Mouse (Mus musculus): ENCODE measurements around the gene Mrpl54. TPM values are rescaled to one million over a fixed set of nuclear protein-coding genes. Genes with fewer than 3 reads are reported as not detected.

Gene Mrpl54
- polyA plus RNA-seq, 1 experiment from 2014 or later: 142 TPM

DNA sequence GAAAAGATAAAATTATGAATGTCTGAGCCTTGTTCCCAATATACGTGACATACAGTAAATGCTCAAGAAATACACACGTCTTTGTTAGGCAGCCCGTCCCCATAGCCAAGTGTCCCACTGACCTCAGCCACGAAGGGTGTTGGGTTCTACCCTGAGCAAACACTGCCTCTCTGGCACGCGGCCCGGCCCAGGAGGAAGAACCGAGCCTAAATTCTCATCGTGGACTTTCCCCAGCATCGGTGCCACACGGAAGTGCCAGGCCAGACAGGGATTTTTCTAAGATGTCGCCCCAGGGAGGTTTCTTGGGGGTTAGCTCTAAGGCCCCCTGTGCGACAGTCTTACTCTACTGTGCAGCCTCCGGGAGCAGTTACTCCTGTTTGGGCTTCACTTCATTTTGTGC, 23.1 kb upstream of the Mrpl54 start:
- no peaks in the 10 kb centered on the region for H3K9me3 ChIP-seq (ENCODE audit: control insufficient read depth, low read length)
- no peak overlapping the region for H3K4me2 ChIP-seq (replicated peaks)
- H3K4me1 ChIP-seq (replicated peaks; ENCODE audit: control insufficient read depth, insufficient read depth, low read length): peaks cover 19% of the 10 kb centered on the region
- 62% methylated on average over 14 of the region's 14 CpGs for WGBS
- peaks cover 33% of the 10 kb centered on the region for H3K27me3 ChIP-seq (ENCODE audit: control insufficient read depth, insufficient read depth, low read length)
- H3K9ac ChIP-seq: no peak overlapping the region
- no peak overlapping the region for H3K27ac ChIP-seq
- no peaks in the 10 kb centered on the region for H3K36me3 ChIP-seq (replicated peaks; ENCODE audit: control insufficient read depth, insufficient read depth)
- ATAC-seq (ENCODE audit: low FRiP score): no peak
- no peak for DNase-seq (ENCODE audit: low spot score)
- H3K4me3 ChIP-seq (replicated peaks; ENCODE audit: low read length): no peak overlapping the region

GRCm38 (mm10) chr10:81289278-81289677, 22.5 kb upstream of the Mrpl54 start:
- H3K27me3 ChIP-seq (ENCODE audit: control insufficient read depth, insufficient read depth, low read length): peaks cover 38% of the 10 kb centered on the region
- peaks cover 14% of the 10 kb centered on the region for H3K4me1 ChIP-seq (replicated peaks; ENCODE audit: control insufficient read depth, insufficient read depth, low read length)
- no peak overlapping the region for H3K9ac ChIP-seq
- DNase-seq (ENCODE audit: low spot score) (peak; percentile 75), ATAC-seq (ENCODE audit: low FRiP score) (no peak)
- no peaks in the 10 kb centered on the region for H3K36me3 ChIP-seq (replicated peaks; ENCODE audit: control insufficient read depth, insufficient read depth)
- WGBS: 2% methylated on average over 7 of the region's 7 CpGs
- H3K4me2 ChIP-seq (replicated peaks): no peak overlapping the region
- no peaks in the 10 kb centered on the region for H3K9me3 ChIP-seq (ENCODE audit: control insufficient read depth, low read length)
- no peak overlapping the region for H3K4me3 ChIP-seq (replicated peaks; ENCODE audit: low read length)
- H3K27ac ChIP-seq: no peak overlapping the region

GRCm38 (mm10) chr10:81288601-81289000, 21.9 kb upstream of the Mrpl54 start:
- H3K4me2 ChIP-seq (replicated peaks): no peak overlapping the region
- H3K4me1 ChIP-seq (replicated peaks; ENCODE audit: control insufficient read depth, insufficient read depth, low read length): peaks cover 8% of the 10 kb centered on the region
- H3K27me3 ChIP-seq (ENCODE audit: control insufficient read depth, insufficient read depth, low read length): peaks cover 45% of the 10 kb centered on the region
- DNase-seq (ENCODE audit: low spot score) (peak; percentile 49), ATAC-seq (ENCODE audit: low FRiP score) (no peak)
- no peak overlapping the region for H3K27ac ChIP-seq
- whole genome bisulfite sequencing: 34% methylated on average over 6 of the region's 6 CpGs
- H3K9me3 ChIP-seq (ENCODE audit: control insufficient read depth, low read length): no peaks in the 10 kb centered on the region
- peak overlapping the region; percentile 16; the same call in 1 of the 2 replicates for H3K9ac ChIP-seq
- H3K36me3 ChIP-seq (replicated peaks; ENCODE audit: control insufficient read depth, insufficient read depth): no peaks in the 10 kb centered on the region
- H3K4me3 ChIP-seq (replicated peaks; ENCODE audit: low read length): no peak overlapping the region

DNA sequence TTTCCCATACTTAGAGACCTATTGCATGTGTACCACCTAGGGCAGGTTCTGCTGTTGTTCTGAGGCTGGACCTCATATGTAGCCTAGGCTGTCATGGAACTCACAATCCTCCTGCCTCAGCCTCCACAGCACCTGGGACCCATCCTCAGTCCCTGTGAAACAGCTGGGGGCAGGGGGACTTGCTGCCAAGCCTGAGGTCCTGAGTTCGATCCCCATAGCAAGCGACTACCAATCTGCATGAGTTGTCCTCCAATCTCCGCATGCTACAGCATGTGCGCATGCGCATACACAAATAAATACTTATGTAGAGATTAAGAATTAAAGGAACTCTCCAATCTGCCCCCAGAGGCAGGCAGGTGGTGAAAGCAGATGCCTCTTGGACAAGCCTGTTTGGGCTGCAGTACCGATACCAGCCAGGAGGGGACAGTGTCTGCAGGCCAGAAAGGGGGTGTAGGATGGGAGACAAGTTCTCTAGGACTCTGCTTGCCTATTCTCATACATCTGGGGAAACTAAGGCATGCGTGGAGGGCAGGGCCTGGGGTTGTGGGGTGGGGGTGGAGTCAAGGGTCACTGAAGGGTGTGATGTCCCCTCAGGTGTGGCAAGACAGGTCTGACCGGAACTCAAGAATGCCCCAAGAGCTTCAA, 20.9 kb upstream of the Mrpl54 start:
- H3K9ac ChIP-seq: no peak overlapping the region

DNA sequence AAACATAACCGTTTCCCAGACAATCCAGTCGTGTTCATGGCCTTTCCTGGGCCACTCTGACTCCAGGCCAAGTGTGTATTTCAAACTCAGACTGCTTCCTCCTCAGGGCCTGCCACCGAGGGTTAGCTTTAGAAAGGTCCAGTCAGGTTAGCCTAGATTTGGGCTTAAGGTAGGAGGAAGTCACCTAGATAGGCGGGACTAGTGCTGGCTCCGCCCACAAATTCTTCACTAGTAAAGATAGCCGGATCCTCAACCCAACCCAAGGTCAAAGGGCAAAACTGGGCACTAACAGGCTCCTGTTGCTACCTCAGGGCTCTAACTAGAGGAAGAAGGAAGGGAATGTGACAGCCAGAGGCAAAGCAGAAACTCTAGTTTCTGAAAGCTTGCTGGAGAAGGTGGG, 19.9 kb upstream of the Mrpl54 start:
- WGBS: 52% methylated on average over 6 of the region's 6 CpGs
- peaks cover 8% of the 10 kb centered on the region for H3K4me1 ChIP-seq (replicated peaks; ENCODE audit: control insufficient read depth, insufficient read depth, low read length)
- H3K27me3 ChIP-seq (ENCODE audit: control insufficient read depth, insufficient read depth, low read length): peaks cover 47% of the 10 kb centered on the region

More for the DNA sequence above, 20.9 kb upstream of the Mrpl54 start:
- Histone ChIP-seq H3K36me3 (replicated peaks; ENCODE audit: control insufficient read depth, insufficient read depth) (no peaks in the 10 kb centered on the region), H3K4me2 (replicated peaks) (no peak overlapping the region), H3K27ac (no peak overlapping the region), H3K4me3 (replicated peaks; ENCODE audit: low read length) (no peak overlapping the region), H3K27me3 (ENCODE audit: control insufficient read depth, insufficient read depth, low read length) (peaks cover 50% of the 10 kb centered on the region), H3K9me3 (ENCODE audit: control insufficient read depth, low read length) (no peaks in the 10 kb centered on the region), H3K4me1 (replicated peaks; ENCODE audit: control insufficient read depth, insufficient read depth, low read length) (peaks cover 8% of the 10 kb centered on the region)
- 63% methylated on average over 8 of the region's 8 CpGs for whole genome bisulfite sequencing
- ATAC-seq (ENCODE audit: low FRiP score) (no peak), DNase-seq (ENCODE audit: low spot score) (no peak)

DNA sequence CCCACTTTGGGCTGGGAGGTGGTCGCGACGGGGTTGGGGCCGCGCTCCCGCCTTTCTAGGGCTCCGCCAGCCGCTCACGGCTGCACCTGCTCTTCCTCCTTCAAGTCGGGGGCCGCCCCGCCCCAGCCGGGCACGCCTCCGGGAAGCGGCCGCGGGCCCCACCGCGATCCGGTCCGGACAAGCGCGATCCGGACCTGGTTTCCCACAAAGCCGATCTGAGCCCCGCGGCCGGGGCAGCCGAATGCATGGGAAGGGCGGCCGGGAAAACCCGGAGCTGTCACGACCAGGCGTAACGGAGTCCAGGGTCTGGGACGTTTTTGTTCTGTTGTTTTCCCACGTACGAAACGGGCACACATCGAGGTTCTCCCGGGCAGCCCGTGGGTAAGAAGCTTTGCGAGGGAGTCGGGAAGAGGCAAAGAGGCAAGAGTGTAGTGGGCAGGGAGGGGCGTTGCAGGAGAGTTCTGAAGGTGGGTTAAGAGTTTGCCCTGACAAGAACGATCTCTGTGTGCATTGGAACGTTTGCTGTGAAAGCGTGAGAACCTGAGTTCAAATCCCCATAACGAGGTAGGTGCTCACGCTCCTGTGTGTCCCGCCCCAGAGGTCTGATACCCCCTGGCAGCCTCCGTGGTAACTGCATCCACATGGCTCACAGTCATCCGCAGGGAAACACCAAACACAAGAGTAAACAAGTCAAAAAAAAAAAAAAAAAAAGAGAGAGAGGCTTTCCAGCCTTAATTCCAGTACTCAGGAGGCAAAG, 19.1 kb upstream of the Mrpl54 start:
- Histone ChIP-seq H3K9ac (peak overlapping the region; percentile 61), H3K36me3 (replicated peaks; ENCODE audit: control insufficient read depth, insufficient read depth) (no peaks in the 10 kb centered on the region), H3K27me3 (ENCODE audit: control insufficient read depth, insufficient read depth, low read length) (peaks cover 40% of the 10 kb centered on the region), H3K4me2 (replicated peaks) (peak overlapping the region; percentile 85), H3K4me1 (replicated peaks; ENCODE audit: control insufficient read depth, insufficient read depth, low read length) (peaks cover 4% of the 10 kb centered on the region), H3K4me3 (replicated peaks; ENCODE audit: low read length) (peak overlapping the region; percentile 46), H3K9me3 (ENCODE audit: control insufficient read depth, low read length) (no peaks in the 10 kb centered on the region), H3K27ac (no peak overlapping the region)
- 2% methylated on average over 54 of the region's 54 CpGs for WGBS
- ATAC-seq (ENCODE audit: low FRiP score) (peak; percentile 77), DNase-seq (ENCODE audit: low spot score) (peak; percentile 94)

More for the DNA sequence above, 19.9 kb upstream of the Mrpl54 start:
- H3K4me2 ChIP-seq (replicated peaks): no peak overlapping the region
- H3K27ac ChIP-seq: no peak overlapping the region
- no peak for ATAC-seq (ENCODE audit: low FRiP score)
- no peaks in the 10 kb centered on the region for H3K9me3 ChIP-seq (ENCODE audit: control insufficient read depth, low read length)
- no peak overlapping the region for H3K4me3 ChIP-seq (replicated peaks; ENCODE audit: low read length)
- H3K9ac ChIP-seq: no peak overlapping the region
- no peaks in the 10 kb centered on the region for H3K36me3 ChIP-seq (replicated peaks; ENCODE audit: control insufficient read depth, insufficient read depth)
- no peak for DNase-seq (ENCODE audit: low spot score)

DNA sequence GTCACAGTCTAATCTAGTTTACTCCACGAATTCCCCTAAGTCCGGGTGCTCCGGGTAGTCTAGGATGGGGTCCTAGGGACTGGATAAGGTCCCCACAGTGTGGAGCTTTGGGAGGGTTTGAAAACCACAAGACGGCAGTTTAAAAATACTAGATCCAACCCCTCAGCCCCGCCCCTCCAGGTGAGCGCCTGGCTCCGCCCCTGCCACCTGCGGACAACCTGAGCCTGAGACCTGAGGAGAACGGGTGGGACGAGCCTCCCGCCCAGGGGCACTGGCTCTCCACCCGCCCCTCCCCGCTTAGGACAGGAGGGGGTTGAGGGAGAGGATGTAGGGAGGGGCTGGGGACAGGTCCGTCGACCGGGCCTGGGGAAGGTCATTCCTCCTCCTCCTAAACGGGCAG, 18.0 kb upstream of the Mrpl54 start:
- peaks cover 28% of the 10 kb centered on the region for H3K27me3 ChIP-seq (ENCODE audit: control insufficient read depth, insufficient read depth, low read length)
- no peak for ATAC-seq (ENCODE audit: low FRiP score)
- no peaks in the 10 kb centered on the region for H3K9me3 ChIP-seq (ENCODE audit: control insufficient read depth, low read length)
- peak overlapping the region; percentile 46; the same call in 1 of the 2 replicates for H3K4me3 ChIP-seq (replicated peaks; ENCODE audit: low read length)
- DNase-seq (ENCODE audit: low spot score): no peak
- H3K4me1 ChIP-seq (replicated peaks; ENCODE audit: control insufficient read depth, insufficient read depth, low read length): no peaks in the 10 kb centered on the region; the same call in 1 of the 2 replicates
- H3K36me3 ChIP-seq (replicated peaks; ENCODE audit: control insufficient read depth, insufficient read depth): no peaks in the 10 kb centered on the region
- no peak overlapping the region for H3K27ac ChIP-seq
- H3K9ac ChIP-seq: no peak overlapping the region
- 14% methylated on average over 17 of the region's 17 CpGs for WGBS
- H3K4me2 ChIP-seq (replicated peaks): peak overlapping the region; percentile 85

GRCm38 (mm10) chr10:81284189-81284588, 17.5 kb upstream of the Mrpl54 start:
- no peaks in the 10 kb centered on the region for H3K36me3 ChIP-seq (replicated peaks; ENCODE audit: control insufficient read depth, insufficient read depth)
- no peak for ATAC-seq (ENCODE audit: low FRiP score)
- DNase-seq (ENCODE audit: low spot score): no peak
- H3K27ac ChIP-seq: no peak overlapping the region
- H3K9ac ChIP-seq: no peak overlapping the region
- H3K9me3 ChIP-seq (ENCODE audit: control insufficient read depth, low read length): no peaks in the 10 kb centered on the region
- WGBS: 51% methylated on average over 6 of the region's 6 CpGs
- no peak overlapping the region for H3K4me2 ChIP-seq (replicated peaks)
- no peak overlapping the region for H3K4me3 ChIP-seq (replicated peaks; ENCODE audit: low read length)
- H3K27me3 ChIP-seq (ENCODE audit: control insufficient read depth, insufficient read depth, low read length): peaks cover 25% of the 10 kb centered on the region
- no peaks in the 10 kb centered on the region; the same call in 1 of the 2 replicates for H3K4me1 ChIP-seq (replicated peaks; ENCODE audit: control insufficient read depth, insufficient read depth, low read length)

DNA sequence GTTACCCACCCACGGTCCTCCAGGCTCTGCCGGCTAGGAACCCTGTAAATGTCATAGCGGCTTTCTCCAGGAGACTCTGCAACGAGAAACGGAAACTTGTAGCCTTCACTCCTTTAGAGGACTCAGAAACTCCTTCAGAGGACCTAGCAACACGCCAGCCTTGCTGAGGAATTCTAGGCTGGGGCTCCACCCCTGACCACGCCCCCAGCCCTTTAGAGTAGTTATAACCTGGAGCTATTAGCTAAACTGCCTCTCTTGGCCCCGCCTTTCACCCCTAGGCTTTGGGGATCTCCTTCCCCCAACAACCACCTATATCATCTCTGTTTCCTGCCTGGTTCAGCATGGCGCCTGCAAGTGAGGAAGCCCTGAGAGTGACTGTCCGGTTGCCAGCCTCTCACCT, 12.8 kb upstream of the Mrpl54 start:
- ATAC-seq (ENCODE audit: low FRiP score) (no peak), DNase-seq (ENCODE audit: low spot score) (no peak)
- no peaks in the 10 kb centered on the region for H3K9me3 ChIP-seq (ENCODE audit: control insufficient read depth, low read length)
- no peak overlapping the region for H3K9ac ChIP-seq
- H3K27ac ChIP-seq: no peak overlapping the region
- H3K4me2 ChIP-seq (replicated peaks): no peak overlapping the region
- no peaks in the 10 kb centered on the region for H3K36me3 ChIP-seq (replicated peaks; ENCODE audit: control insufficient read depth, insufficient read depth)
- no peaks in the 10 kb centered on the region for H3K4me1 ChIP-seq (replicated peaks; ENCODE audit: control insufficient read depth, insufficient read depth, low read length)
- 43% methylated on average over 10 of the region's 10 CpGs for WGBS
- H3K27me3 ChIP-seq (ENCODE audit: control insufficient read depth, insufficient read depth, low read length): peaks cover 14% of the 10 kb centered on the region
- H3K4me3 ChIP-seq (replicated peaks; ENCODE audit: low read length): no peak overlapping the region
